Mouse (Mus musculus) layer of hippocampus, adult 9-11 months (tissue): Measurements from ENCODE around the gene Dsn1.

ENCODE experiments used
- DNase-seq: peaks from one replicate; pipeline ENCODE4 v3.0.0; 2022

The Dsn1 gene

DNA sequence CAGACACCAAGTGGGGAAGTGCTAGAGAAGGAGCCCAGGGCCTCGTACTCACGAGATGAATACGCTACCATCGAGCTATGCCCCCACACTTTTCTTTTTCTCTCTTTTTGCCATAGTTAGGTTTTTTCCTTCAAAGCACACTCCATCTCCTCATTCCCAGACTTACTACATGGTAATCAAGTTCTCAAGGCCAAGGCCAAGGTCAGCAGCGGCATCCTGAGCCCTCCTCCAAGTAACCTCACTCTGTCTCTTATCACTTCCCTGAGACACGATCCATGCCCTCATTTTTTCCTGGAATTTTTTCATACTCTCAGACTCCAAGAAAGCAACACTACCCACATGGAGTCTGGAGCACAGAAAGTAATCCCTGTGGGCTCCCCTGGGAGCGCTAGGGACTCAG is 43.1 kb downstream of the Dsn1 start:
- DNase-seq, result no peak

DNA sequence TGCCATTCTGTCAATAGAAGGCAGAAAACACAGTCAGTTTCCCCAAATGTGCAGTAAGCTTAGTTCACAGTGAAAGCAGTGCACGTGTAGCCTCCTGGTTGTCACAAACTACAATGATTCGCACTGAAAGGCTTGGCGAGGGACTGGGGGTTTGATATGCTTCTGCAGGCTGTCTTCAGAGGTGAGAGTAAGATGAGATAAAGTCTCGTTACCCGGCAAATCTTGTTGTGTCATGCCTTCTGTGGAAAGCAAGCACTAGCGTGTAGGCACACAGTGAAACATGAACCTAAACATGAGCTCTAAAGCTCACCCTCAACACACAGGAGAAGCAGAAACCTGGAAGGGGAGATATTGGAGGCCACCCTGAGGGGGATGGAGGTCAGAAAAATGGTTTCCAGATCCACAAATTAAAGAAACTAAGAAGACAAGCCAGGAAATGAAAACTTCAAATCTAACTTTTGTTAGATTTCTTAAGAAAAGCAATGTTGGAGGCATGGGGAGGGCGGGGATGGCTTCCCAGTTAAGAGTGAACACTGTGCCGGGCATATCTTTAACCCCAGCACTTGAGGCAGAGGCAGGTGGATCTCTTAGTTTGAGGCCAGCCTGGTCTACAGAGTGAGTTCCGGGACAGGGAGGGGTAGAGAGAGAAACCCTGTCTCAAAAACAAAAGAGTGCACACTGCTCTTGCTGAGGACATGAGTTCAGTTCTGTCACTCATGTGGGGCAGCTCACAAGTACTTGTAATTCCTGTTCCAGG is 48.3 kb downstream of the Dsn1 start:
- no peak for DNase-seq

DNA sequence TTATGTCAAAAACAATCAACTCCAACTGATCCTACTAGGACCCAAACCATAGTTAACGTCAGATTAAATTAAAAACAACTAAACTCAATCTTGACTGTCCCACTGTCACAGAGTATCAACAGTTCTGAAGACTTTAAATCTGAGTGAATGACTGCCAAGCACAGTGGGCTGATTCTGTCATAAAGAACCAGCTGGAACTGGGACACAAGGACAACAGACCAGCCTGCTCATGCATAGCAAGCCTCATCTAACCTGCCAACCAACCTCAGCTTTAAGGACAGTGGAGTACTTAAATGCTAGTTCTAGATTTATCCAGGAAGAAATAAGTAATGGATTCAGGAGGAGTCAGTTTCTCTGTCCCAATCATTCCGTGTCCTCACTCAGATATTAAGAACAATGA is 49.9 kb downstream of the Dsn1 start:
- no peak for DNase-seq

DNA sequence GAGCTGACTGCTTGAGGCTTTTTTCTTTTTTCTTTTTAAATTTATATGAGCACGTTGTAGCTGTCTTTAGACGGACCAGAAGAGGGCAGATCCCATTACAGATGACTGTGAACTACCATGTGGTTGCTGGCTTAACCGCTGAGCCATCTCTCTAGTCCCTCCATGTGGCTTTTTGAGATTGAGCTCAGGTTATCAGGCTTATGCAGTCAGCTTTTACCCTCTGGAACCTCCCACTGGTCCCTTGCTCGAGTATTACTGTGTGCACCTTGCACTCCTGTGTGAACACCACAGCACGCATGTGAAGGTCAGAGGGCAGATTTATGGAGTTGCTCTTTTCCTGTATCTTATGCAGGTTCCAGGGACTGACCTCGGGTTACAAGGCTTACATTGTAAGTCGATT is 50.6 kb downstream of the Dsn1 start:
- no peak for DNase-seq

DNA sequence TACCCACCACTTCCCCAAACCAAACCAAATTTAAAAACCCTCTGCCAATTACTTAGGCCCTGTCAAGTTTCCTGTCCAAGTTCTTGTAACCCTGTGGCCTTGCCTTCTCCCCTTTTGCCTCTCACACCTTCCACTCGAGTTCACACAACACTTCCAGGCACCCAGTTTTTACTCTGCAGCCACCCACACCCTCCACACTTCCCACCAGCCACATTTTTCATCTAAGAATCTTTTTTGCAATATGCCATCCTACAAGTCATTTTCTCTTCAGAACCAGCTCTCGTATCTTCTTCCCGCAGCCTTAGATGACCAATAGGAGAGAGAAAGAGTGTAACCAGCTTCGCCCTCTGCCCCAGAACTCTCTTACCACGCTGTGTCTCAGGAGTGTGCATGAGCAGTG is 52.5 kb downstream of the Dsn1 start:
- no peak for DNase-seq

DNA sequence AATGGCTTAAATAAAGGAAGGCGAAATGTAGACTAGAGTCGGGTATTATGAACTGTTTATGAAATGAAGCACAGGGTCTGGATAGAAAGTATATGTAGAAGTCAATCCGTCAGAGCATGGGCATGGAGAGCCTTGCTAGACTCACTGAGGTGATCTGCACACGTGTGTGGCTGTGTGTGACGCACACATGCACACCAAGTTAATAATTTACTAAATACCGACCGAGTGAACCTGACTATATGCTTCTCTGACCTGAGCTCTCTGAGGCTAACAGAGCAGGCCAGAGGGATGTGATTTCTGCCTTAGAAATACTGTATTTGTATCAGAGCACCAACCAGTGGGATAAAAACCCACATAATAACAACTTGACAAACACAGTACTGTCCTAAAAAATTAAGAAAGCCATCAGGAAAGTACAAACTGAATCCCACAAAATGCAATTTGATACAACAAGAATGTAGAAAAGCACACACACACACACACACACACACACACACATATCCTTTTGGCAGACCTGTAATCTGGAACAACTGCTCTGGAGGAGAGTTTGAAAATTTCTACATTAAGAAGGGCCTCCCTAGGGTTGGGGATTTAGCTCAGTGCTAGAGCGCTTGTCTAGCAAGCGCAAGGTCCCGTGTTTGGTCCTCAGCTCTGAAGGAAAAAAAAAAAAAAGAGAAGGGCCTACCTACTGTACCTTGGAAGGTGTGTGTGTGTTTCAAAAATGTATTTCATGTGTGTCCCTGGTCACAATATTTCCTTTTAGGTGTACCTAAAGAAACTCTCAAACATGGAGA is 55.5 kb downstream of the Dsn1 start:
- no peak for DNase-seq

DNA sequence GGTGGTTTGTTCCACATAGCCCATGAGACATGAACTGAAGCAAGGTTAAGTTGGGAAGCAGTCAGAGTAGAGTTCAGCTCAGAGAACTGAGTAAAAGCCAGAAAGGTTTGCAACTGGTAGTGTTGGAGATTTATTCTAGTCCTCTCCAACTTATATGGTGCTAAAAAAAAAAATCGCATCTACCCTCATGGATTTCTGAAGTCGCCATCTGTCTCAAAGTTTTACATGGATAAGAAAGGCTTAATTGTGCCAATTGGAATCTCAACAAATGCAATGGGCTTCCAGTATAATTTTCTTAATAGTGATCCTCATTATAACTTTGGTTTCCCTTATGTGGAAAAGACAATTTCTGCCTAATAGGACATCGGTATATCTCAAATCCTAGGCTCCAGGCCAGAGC is 56.1 kb downstream of the Dsn1 start:
- DNase-seq, result no peak
